Mouse (Mus musculus) liver (tissue): ENCODE measurements at regions not wholly inside any gene's neighbourhood (a gene's known extent, or its start where the extent isn't known, plus 50 kb on each side); places are given as distances from the start of the nearest gene placed in this dataset.

Experiments
- DNase-seq: peaks from one replicate; pipeline ENCODE4 v3.0.0-alpha.2; 2020; ENCODE audit warnings: mixed read lengths

DNA sequence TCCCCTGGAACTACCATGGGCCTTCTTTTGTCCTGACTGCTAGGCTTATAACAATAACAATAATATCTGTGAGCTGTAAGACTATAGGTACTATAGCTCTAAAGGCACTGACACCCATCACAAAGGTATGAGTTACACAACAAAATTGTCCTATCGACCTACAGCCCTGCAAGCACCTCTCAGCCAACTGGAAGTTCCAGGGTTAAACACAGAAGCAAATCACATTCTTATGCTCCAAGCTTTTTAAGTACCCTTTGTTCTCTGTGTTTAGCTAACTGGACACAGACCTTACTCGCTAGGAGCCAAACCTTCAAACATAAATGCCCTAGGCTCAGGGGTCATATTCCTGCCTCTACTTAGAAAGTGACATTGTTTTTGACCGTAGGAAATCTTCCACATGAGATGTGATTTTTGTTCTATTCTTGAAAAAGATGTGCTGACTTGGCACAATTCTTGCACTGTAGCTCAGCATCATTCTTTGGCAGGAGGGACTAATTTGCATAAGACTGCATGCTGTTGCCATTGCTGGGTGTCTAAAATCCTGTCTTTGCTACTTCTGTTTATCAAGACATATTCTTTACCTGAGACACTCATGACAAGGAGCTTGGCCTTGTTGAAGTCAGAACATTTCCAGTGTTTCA, 66.8 kb upstream of the Tbl1x start:
- DNase-seq, result no peak

DNA sequence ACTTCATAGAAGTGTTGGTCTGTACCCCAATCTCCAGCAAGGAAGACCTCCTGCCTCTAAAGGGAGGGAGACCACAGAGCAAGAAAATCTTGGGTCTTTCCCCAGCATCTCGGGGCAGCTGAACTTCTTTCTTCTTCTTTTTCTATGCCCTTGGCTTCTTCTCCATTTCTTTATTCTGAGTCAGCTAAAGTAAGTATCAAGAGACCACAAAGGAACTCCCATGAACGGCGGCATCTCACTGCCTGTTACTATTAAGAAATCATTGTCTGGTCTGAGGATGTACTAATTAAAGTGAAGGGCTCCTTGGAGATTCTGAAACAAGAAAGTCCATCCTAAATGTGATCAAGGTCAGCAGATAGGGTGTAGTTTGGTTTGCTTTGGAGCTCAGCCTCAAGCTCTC, 64.1 kb upstream of the Tbl1x start:
- no peak for DNase-seq

DNA sequence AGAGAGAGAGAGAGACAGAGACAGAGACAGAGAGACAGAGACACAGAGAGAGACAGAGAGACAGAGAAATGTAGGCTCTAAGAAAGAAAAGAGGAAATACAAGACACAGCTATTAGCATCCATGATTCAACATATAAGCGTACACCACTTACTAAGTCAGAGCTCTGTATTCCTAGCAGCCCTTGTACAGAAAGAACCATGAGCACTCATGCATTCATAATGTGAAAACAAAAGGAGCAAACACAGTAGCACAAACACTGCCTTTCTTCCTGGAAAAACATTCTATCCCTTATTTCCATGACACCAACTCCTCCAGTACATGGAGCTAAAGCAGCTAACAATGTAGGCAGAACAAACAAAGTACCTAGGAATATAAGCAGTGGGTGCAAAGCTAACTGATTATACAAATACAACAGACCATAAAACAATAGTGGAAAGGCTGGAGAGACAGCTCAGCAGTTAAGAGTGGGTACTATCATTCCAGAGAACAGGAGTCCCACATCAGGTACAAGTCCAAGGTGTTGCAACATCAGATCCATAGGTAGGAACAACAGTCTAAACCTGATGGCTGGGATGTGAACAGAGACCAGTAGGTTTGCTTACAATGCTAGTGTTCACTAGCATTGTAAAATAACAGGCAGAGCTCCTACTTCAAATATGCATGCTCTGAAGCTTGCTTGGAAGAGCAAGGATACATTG, 58.7 kb upstream of the Tbl1x start:
- DNase-seq, result no peak
